Mouse (Mus musculus) brain, embryonic 14.5 days (tissue): ENCODE results near the gene Cbfa2t2.

Experiments used
- CTCF ChIP-seq: fragments of 200-500 bp; IDR thresholded peaks from 2 replicates; pipeline ENCODE4 v1.5.1; 2012; ENCODE audit warnings: inconsistent platforms, mild to moderate bottlenecking, moderate library complexity, borderline replicate concordance; ENCODE audit not compliant: insufficient read depth, insufficient read length; ENCODE audit errors: extremely low read depth
- POLR2A ChIP-seq: fragments of 200-500 bp; IDR thresholded peaks from 2 replicates; pipeline ENCODE4 v1.6.1; 2012; ENCODE audit warnings: mild to moderate bottlenecking, inconsistent platforms, borderline replicate concordance; ENCODE audit not compliant: poor library complexity, insufficient read depth, insufficient read length, severe bottlenecking; ENCODE audit errors: extremely low read depth

DNA sequence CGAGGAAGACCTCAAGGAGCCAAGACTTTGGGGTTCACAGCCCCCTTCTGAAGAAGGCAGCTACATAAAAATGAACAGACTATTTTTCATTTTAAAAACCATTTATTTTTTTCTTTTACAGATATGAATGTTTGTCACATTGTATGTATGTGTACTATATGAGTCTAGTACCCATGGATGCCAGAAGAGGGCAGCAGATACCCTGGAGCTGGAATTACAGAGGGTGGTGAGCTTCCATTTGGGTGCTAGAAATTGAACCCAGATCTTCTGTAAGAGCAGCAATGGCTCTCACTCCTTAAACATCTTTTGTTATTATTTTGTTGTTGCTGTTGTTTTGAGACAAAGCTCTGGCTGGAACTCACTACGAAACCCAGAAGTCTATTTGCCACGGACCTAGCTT, 10.8 kb upstream of the Cbfa2t2 start:
- TF ChIP-seq CTCF = peak; percentile 14; the same call in 1 of the 2 replicates
- no peak for TF ChIP-seq POLR2A
